Mouse (Mus musculus) embryonic facial prominence, embryonic 11.5 days (tissue): ENCODE measurements at regions not wholly inside any gene's neighbourhood (a gene's known extent, or its start where the extent isn't known, plus 50 kb on each side); places are given as distances from the start of the nearest gene placed in this dataset.

ENCODE experiments used
- ATAC-seq: fragments of 200-750 bp; cut with Nextera tagmentation; replicated peaks from 2 replicates; pipeline ENCODE4 v1.8.0; 2017; ENCODE audit warnings: low read depth; ENCODE audit not compliant: insufficient number of reproducible peaks, low FRiP score, low TSS enrichment
- DNase-seq: peaks from one replicate; pipeline ENCODE4 v3.0.0-alpha.2; 2015; ENCODE audit warnings: low spot score
- H3K27ac ChIP-seq: fragments of 300-500 bp; sonication (generic); replicated peaks from 2 replicates; pipeline ENCODE4 v1.5.1; 2014; ENCODE audit warnings: mild to moderate bottlenecking, low read depth, low read length, control low read depth
- H3K27me3 ChIP-seq: fragments of 300-500 bp; sonication (generic); 2 replicates; pipeline ENCODE4 v1.6.1; 2014; ENCODE audit warnings: mild to moderate bottlenecking, low read length, moderate library complexity, mixed read lengths; ENCODE audit not compliant: control insufficient read depth, insufficient read depth
- H3K36me3 ChIP-seq: fragments of 300-500 bp; sonication (generic); replicated peaks from 2 replicates; pipeline ENCODE4 v1.6.1; 2014; ENCODE audit warnings: low read depth, mild to moderate bottlenecking, low read length, moderate library complexity, mixed read lengths; ENCODE audit not compliant: control insufficient read depth, insufficient read depth
- H3K4me1 ChIP-seq: fragments of 300-500 bp; sonication (generic); 2 replicates; pipeline ENCODE4 v1.6.1; 2014; ENCODE audit warnings: low read length, mixed read lengths; ENCODE audit not compliant: control insufficient read depth, insufficient read depth
- H3K4me2 ChIP-seq: fragments of 300-500 bp; sonication (generic); 2 replicates; pipeline ENCODE4 v1.6.1; 2014; ENCODE audit warnings: low read depth, mild to moderate bottlenecking, control low read depth, low read length, moderate library complexity
- H3K4me3 ChIP-seq: fragments of 300-500 bp; sonication (generic); 2 replicates; pipeline ENCODE4 v1.5.1; 2014; ENCODE audit warnings: low read depth, low read length, control low read depth
- H3K9ac ChIP-seq: fragments of 300-500 bp; sonication (generic); replicated peaks from 2 replicates; pipeline ENCODE4 v1.6.1; 2014; ENCODE audit warnings: mild to moderate bottlenecking, control low read depth, low read length
- H3K9me3 ChIP-seq: fragments of 300-500 bp; sonication (generic); replicated peaks from 2 replicates; pipeline ENCODE4 v1.6.1; 2016; ENCODE audit warnings: mild to moderate bottlenecking, low read length, inconsistent platforms, mixed read lengths; ENCODE audit not compliant: control insufficient read depth
- WGBS: fragments of 180-500 bp; shearing (Covaris S2); extraction: QIAGEN DNeasy Blood & Tissue Kit; methylation state at CpG from one replicate; pipeline ENCODE4 v1.1.7; 2014; 5-methylcytosine and 5-hydroxymethylcytosine counted together

GRCm38 (mm10) chr15:31972891-31973290 is 204.2 kb upstream of the Tas2r119 start:
- H3K27me3 ChIP-seq: no peaks in the 10 kb centered on the region
- 82% methylated on average over 7 of the region's 7 CpGs for WGBS

GRCm38 (mm10) chr15:31973889-31974288 is 203.2 kb upstream of the Tas2r119 start:
- Histone ChIP-seq H3K4me2 (no peak overlapping the region), H3K36me3 (no peaks in the 10 kb centered on the region), H3K4me1 (no peaks in the 10 kb centered on the region), H3K4me3 (no peak overlapping the region), H3K27ac (no peak overlapping the region), H3K9me3 (no peaks in the 10 kb centered on the region), H3K27me3 (no peaks in the 10 kb centered on the region), H3K9ac (no peak overlapping the region)
- ATAC-seq (no peak), DNase-seq (no peak)
- WGBS: 93% methylated on average over 11 of the region's 11 CpGs

More at GRCm38 (mm10) chr15:31972891-31973290, 204.2 kb upstream of the Tas2r119 start:
- DNase-seq (no peak), ATAC-seq (no peak)
- no peak overlapping the region for H3K4me3 ChIP-seq
- no peaks in the 10 kb centered on the region for H3K36me3 ChIP-seq
- no peak overlapping the region for H3K9ac ChIP-seq
- no peak overlapping the region for H3K27ac ChIP-seq
- no peaks in the 10 kb centered on the region for H3K9me3 ChIP-seq
- H3K4me2 ChIP-seq: no peak overlapping the region
- no peaks in the 10 kb centered on the region for H3K4me1 ChIP-seq

GRCm38 (mm10) chr15:31976461-31976860 is 200.6 kb upstream of the Tas2r119 start:
- Histone ChIP-seq H3K36me3 (no peaks in the 10 kb centered on the region), H3K4me3 (no peak overlapping the region), H3K9ac (no peak overlapping the region), H3K27ac (no peak overlapping the region), H3K4me2 (no peak overlapping the region), H3K9me3 (no peaks in the 10 kb centered on the region), H3K27me3 (no peaks in the 10 kb centered on the region), H3K4me1 (no peaks in the 10 kb centered on the region)
- DNase-seq (peak; percentile 34), ATAC-seq (no peak)
- 24% methylated on average over 4 of the region's 4 CpGs for WGBS

- H3K9ac ChIP-seq: no peak overlapping the region
These were observed 199.5 kb upstream of the Tas2r119 start for GRCm38 (mm10) chr15:31977563-31977962.

GRCm38 (mm10) chr15:31979961-31980360 is 197.1 kb upstream of the Tas2r119 start:
- DNase-seq (peak; percentile 65), ATAC-seq (no peak)
- no peak overlapping the region for H3K9ac ChIP-seq
- H3K4me1 ChIP-seq: no peaks in the 10 kb centered on the region
- no peaks in the 10 kb centered on the region for H3K9me3 ChIP-seq
- no peaks in the 10 kb centered on the region for H3K36me3 ChIP-seq
- 34% methylated on average over 7 of the region's 7 CpGs for WGBS
- no peaks in the 10 kb centered on the region for H3K27me3 ChIP-seq
- H3K4me3 ChIP-seq: no peak overlapping the region
- no peak overlapping the region for H3K4me2 ChIP-seq
- H3K27ac ChIP-seq: no peak overlapping the region

More at GRCm38 (mm10) chr15:31977563-31977962, 199.5 kb upstream of the Tas2r119 start:
- Histone ChIP-seq H3K4me1 (no peaks in the 10 kb centered on the region), H3K4me3 (no peak overlapping the region), H3K4me2 (no peak overlapping the region), H3K27ac (no peak overlapping the region), H3K9me3 (no peaks in the 10 kb centered on the region), H3K27me3 (no peaks in the 10 kb centered on the region), H3K36me3 (no peaks in the 10 kb centered on the region)
- WGBS: 84% methylated on average over 3 of the region's 3 CpGs
- DNase-seq (no peak), ATAC-seq (no peak)

GRCm38 (mm10) chr15:31980791-31981190 is 196.3 kb upstream of the Tas2r119 start:
- DNase-seq (no peak), ATAC-seq (no peak)
- no peaks in the 10 kb centered on the region for H3K9me3 ChIP-seq
- no peak overlapping the region for H3K4me2 ChIP-seq
- no peak overlapping the region for H3K27ac ChIP-seq
- H3K9ac ChIP-seq: no peak overlapping the region
- no peaks in the 10 kb centered on the region for H3K27me3 ChIP-seq
- no peaks in the 10 kb centered on the region for H3K36me3 ChIP-seq
- no peak overlapping the region for H3K4me3 ChIP-seq
- H3K4me1 ChIP-seq: no peaks in the 10 kb centered on the region
- 92% methylated on average over 1 of the region's 1 CpGs for WGBS

- no peak for DNase-seq
- no peaks in the 10 kb centered on the region for H3K36me3 ChIP-seq
- no peak overlapping the region for H3K4me2 ChIP-seq
- no peaks in the 10 kb centered on the region for H3K27me3 ChIP-seq
- no peak overlapping the region for H3K4me3 ChIP-seq
- H3K9ac ChIP-seq: no peak overlapping the region
- WGBS: 77% methylated on average over 3 of the region's 3 CpGs
- no peak for ATAC-seq
- no peaks in the 10 kb centered on the region for H3K9me3 ChIP-seq
- no peak overlapping the region for H3K27ac ChIP-seq
- no peaks in the 10 kb centered on the region for H3K4me1 ChIP-seq
These were observed 189.8 kb upstream of the Tas2r119 start for GRCm38 (mm10) chr15:31987291-31987690.

- ATAC-seq: no peak
- Histone ChIP-seq H3K4me2 (no peak overlapping the region), H3K9ac (no peak overlapping the region)
These were observed 188.0 kb upstream of the Tas2r119 start for GRCm38 (mm10) chr15:31989093-31989492.

More at GRCm38 (mm10) chr15:31989093-31989492, 188.0 kb upstream of the Tas2r119 start:
- Histone ChIP-seq H3K36me3 (no peaks in the 10 kb centered on the region), H3K9me3 (no peaks in the 10 kb centered on the region), H3K4me1 (no peaks in the 10 kb centered on the region), H3K4me3 (no peak overlapping the region), H3K27ac (no peak overlapping the region), H3K27me3 (no peaks in the 10 kb centered on the region)
- WGBS: 60% methylated on average over 2 of the region's 2 CpGs
- DNase-seq: no peak
